Comparison of ENCODE assay signal across 8 mouse cellular contexts in the genomic region with DNA sequence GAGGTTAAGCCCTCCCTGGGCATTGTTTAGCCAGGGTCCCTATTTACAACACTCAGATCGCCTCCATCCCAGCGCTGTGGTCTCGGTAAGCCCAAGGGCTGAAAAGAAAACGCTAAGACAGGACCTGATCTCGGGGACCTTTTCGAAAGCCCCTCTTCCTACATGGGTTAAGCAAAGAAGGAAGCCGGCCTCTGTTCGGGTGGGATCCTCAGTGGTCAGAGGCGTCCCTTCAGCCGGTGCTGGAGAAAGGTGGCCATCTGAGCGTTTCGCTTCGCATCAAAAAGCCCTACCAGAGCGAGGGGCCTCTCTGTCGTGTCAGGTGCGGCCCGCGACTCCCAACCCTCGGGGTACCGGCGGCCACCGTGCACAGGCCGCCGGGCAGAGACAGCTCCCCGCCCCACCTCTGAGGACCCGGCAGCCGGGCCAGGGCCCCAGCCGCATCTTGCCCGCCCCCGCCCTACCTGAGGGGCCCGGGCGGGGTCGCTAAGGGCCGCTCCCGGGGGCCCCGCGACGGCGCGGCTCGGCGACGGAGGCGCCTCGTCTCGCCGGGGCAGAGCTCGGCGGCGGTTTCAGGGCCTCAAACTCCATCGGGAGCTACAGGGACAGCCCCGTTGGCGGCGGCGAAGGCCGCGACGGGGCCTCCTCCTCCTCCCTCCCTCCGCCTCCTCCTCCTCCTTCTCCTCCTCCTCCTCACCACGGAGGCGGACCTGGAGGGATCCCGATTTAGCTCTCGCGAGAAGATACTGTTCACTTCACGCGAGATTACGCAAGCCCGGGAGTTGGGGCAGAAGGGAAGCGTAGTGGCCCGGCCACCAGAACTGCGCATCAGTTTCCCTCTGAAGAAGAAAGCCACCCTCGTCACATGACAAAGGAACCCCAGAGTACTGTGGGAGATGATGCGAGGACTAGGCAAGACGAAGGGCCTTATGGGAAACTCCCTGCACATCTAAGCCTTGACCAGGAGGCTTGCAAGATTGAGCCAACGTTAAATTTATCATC. TPM values are rescaled to one million over a fixed set of nuclear protein-coding genes. Genes with fewer than 3 reads are reported as not detected.
DNase-seq lines count a peak whose midpoint lies in the region; ATAC-seq and TF ChIP-seq lines count a peak whose summit lies in the region.

TSS of gene Rc3h2 (minus strand) at position 598 of the 999 bp plus-strand sequence.

- no peak for TF ChIP-seq RAD21 in CH12.LX (IDR thresholded peaks at IDR 0.05; ENCODE audit: low read depth, low read length)

- dilution Hi-C loops in CH12.LX (cut with MboI; ENCODE audit: extremely low pct_ligation_motif_present, extremely low pct_unique_long_range_greater_than_20kb, low sequenced_read_pairs), result no loop called here

- peak within 1 kb of the TSS; percentile 85 for H3K4me2 ChIP-seq in CH12.LX (ENCODE audit: insufficient read depth, low read depth, poor library complexity, severe bottlenecking)
- peak within 1 kb of the TSS; percentile 61 for H3K4me2 ChIP-seq in forebrain, embryonic 11.5 days (ENCODE audit: low read depth, low read length, severe bottlenecking)
- H3K4me2 ChIP-seq in heart, embryonic 16.5 days (ENCODE audit: low read depth, low read length), result peak within 1 kb of the TSS; percentile 75
- peak within 1 kb of the TSS; percentile 81 for H3K4me2 ChIP-seq in liver, embryonic 15.5 days
- peak within 1 kb of the TSS; percentile 68 for H3K4me2 ChIP-seq in neural tube, embryonic 12.5 days (replicated peaks)

- H3K9me3 ChIP-seq in CH12.LX (replicated peaks; ENCODE audit: low read length), result no peaks in the 10 kb centered on the region
- no peaks in the 10 kb centered on the region for H3K9me3 ChIP-seq in forebrain, embryonic 11.5 days (ENCODE audit: control insufficient read depth, low read length)
- H3K9me3 ChIP-seq in heart, embryonic 16.5 days (replicated peaks; ENCODE audit: control insufficient read depth, low read length), result no peaks in the 10 kb centered on the region
- no peaks in the 10 kb centered on the region for H3K9me3 ChIP-seq in liver, embryonic 15.5 days (replicated peaks)
- H3K9me3 ChIP-seq in neural tube, embryonic 12.5 days, result no peaks in the 10 kb centered on the region

- peaks cover 0 to 36% of the 10 kb centered on the region in 2 experiments; a peak in 2 of 4 replicates for H3K4me1 ChIP-seq in CH12.LX (ENCODE audit: control insufficient read depth in 1 of 2, insufficient read depth in 2 of 2)
- no peaks in the 10 kb centered on the region for H3K4me1 ChIP-seq in forebrain, embryonic 11.5 days (replicated peaks; ENCODE audit: control insufficient read depth, insufficient read depth, low read length)
- peaks cover 5% of the 10 kb centered on the region; the same call in 1 of the 2 replicates for H3K4me1 ChIP-seq in heart, embryonic 16.5 days (ENCODE audit: control insufficient read depth, insufficient read depth, low read length)
- H3K4me1 ChIP-seq in liver, embryonic 15.5 days (replicated peaks), result peaks cover 28% of the 10 kb centered on the region
- peaks cover 6% of the 10 kb centered on the region for H3K4me1 ChIP-seq in neural tube, embryonic 12.5 days

- peak within 1 kb of the TSS; percentile 95 for H3K27ac ChIP-seq in CH12.LX (ENCODE audit: insufficient read depth, low read depth)
- H3K27ac ChIP-seq in forebrain, embryonic 11.5 days (ENCODE audit: low read depth, low read length), result peak within 1 kb of the TSS; percentile 92
- H3K27ac ChIP-seq in heart, embryonic 16.5 days (ENCODE audit: low read length), result peak within 1 kb of the TSS; percentile 95
- H3K27ac ChIP-seq in liver, embryonic 15.5 days (replicated peaks), result peak within 1 kb of the TSS; percentile 97
- peak within 1 kb of the TSS; percentile 89 for H3K27ac ChIP-seq in neural tube, embryonic 12.5 days

- ATAC-seq in forebrain, embryonic 11.5 days (replicated peaks; ENCODE audit: low FRiP score), result peak; percentile 96
- peak; percentile 98 for ATAC-seq in heart, embryonic 16.5 days (replicated peaks; ENCODE audit: extremely low read depth, insufficient read depth, low FRiP score)
- ATAC-seq in liver, embryonic 15.5 days (ENCODE audit: insufficient read depth), result peak; percentile 95
- peak; percentile 99 for ATAC-seq in neural tube, embryonic 12.5 days (ENCODE audit: low FRiP score, low read depth)

- WGBS in forebrain, embryonic 11.5 days, result under 1% methylated on average over 74 of the region's 75 CpGs
- WGBS in heart, embryonic 16.5 days, result under 1% methylated on average over 75 of the region's 75 CpGs
- WGBS in liver, embryonic 15.5 days (ENCODE audit: insufficient replicate concordance), result under 1% methylated on average over 74 of the region's 75 CpGs
- under 1% methylated on average over 73 of the region's 75 CpGs for WGBS in neural tube, embryonic 12.5 days

- no peak for TF ChIP-seq CTCF in CH12.LX (conservative IDR thresholded peaks at IDR 0.05 in 1 of 2, IDR thresholded peaks at IDR 0.05 in 1 of 2; ENCODE audit: low read depth in 2 of 2, low read length in 2 of 2)

- peak within 1 kb of the TSS; percentile 98 for H3K9ac ChIP-seq in CH12.LX (ENCODE audit: insufficient read depth, low read depth)
- H3K9ac ChIP-seq in forebrain, embryonic 11.5 days (ENCODE audit: low read length), result peak within 1 kb of the TSS; percentile 96
- peak within 1 kb of the TSS; percentile 96 for H3K9ac ChIP-seq in heart, embryonic 16.5 days (ENCODE audit: low read length)
- H3K9ac ChIP-seq in liver, embryonic 15.5 days, result peak within 1 kb of the TSS; percentile 99
- peak within 1 kb of the TSS; percentile 99 for H3K9ac ChIP-seq in neural tube, embryonic 12.5 days

- peak; percentile 89 for TF ChIP-seq POLR2A in CH12.LX (IDR thresholded peaks at IDR 0.05; ENCODE audit: low read depth, low read length)

- DNase-seq in CH12.LX (ENCODE audit: extremely low read depth), result peak; percentile 99
- peak; percentile 98 for DNase-seq in c-Kit-positive CD71-positive TER-119-negative erythroid progenitor cells, embryonic 14.5 days (ENCODE audit: low read depth)
- DNase-seq in forebrain, embryonic 11.5 days (ENCODE audit: low spot score), result peak; percentile 95
- DNase-seq in kidney, postnatal 36 days, result peak; percentile 95 to 97
- peak; percentile 99 for DNase-seq in telencephalon, adult 2 months (ENCODE audit: low read depth, low spot score)

- H3K36me3 ChIP-seq in CH12.LX (replicated peaks in 1 of 2; ENCODE audit: control insufficient read depth in 1 of 2, insufficient read depth in 1 of 2, low read length in 1 of 2), result peaks cover under 1 to 9% of the 10 kb centered on the region in 2 experiments
- no peaks in the 10 kb centered on the region for H3K36me3 ChIP-seq in forebrain, embryonic 11.5 days (ENCODE audit: control insufficient read depth, insufficient read depth, low read length)
- peaks cover under 1% of the 10 kb centered on the region; the same call in 1 of the 2 replicates for H3K36me3 ChIP-seq in heart, embryonic 16.5 days (ENCODE audit: control insufficient read depth, insufficient read depth)
- H3K36me3 ChIP-seq in liver, embryonic 15.5 days (replicated peaks), result peaks cover under 1% of the 10 kb centered on the region
- no peaks in the 10 kb centered on the region for H3K36me3 ChIP-seq in neural tube, embryonic 12.5 days

- no peaks in the 10 kb centered on the region for H3K27me3 ChIP-seq in CH12.LX (replicated peaks)
- H3K27me3 ChIP-seq in forebrain, embryonic 11.5 days (ENCODE audit: control insufficient read depth, insufficient read depth, low read length), result no peaks in the 10 kb centered on the region
- no peaks in the 10 kb centered on the region for H3K27me3 ChIP-seq in heart, embryonic 16.5 days (ENCODE audit: control insufficient read depth, insufficient read depth, low read length)
- H3K27me3 ChIP-seq in liver, embryonic 15.5 days, result no peaks in the 10 kb centered on the region
- no peaks in the 10 kb centered on the region for H3K27me3 ChIP-seq in neural tube, embryonic 12.5 days (replicated peaks)

- TF ChIP-seq EP300 in CH12.LX (IDR thresholded peaks at IDR 0.05; ENCODE audit: low read length), result no peak

- in situ Hi-C loops in CH12.LX (cut with MboI; ENCODE audit: low pct_ligation_motif_present, low pct_unique_long_range_greater_than_20kb, low sequenced_read_pairs), result no loop called here

- peak within 1 kb of the TSS; percentile 68 to 88 (median 81) for H3K4me3 ChIP-seq in CH12.LX (replicated peaks in 1 of 3; ENCODE audit: low read depth in 2 of 3, low read length in 2 of 3, poor library complexity in 1 of 3)
- H3K4me3 ChIP-seq in forebrain, embryonic 11.5 days (ENCODE audit: low read depth, low read length), result peak within 1 kb of the TSS; percentile 82
- peak within 1 kb of the TSS; percentile 84 for H3K4me3 ChIP-seq in heart, embryonic 16.5 days (ENCODE audit: low read length)
- H3K4me3 ChIP-seq in liver, embryonic 15.5 days (replicated peaks), result peak within 1 kb of the TSS; percentile 100
- H3K4me3 ChIP-seq in neural tube, embryonic 12.5 days, result peak within 1 kb of the TSS; percentile 98

- peaks cover 25% of the 10 kb centered on the region for H3K79me2 ChIP-seq in CH12.LX (replicated peaks; ENCODE audit: control insufficient read depth, extremely low read depth, insufficient read depth, poor library complexity, severe bottlenecking)

TF ChIP-seq in CH12.LX, 34 proteins besides CTCF, POLR2A, EP300 and RAD21 (continues in another document):
- TF ChIP-seq HCFC1 (IDR thresholded peaks at IDR 0.05; ENCODE audit: low read depth, low read length) (peak; percentile 79), ZNF384 (IDR thresholded peaks at IDR 0.05; ENCODE audit: low read depth, low read length) (no peak), CHD2 (IDR thresholded peaks at IDR 0.05; ENCODE audit: low read length) (peak; percentile 99), MAX (IDR thresholded peaks at IDR 0.05; ENCODE audit: low read length) (peak; percentile 71; the same call in 1 of the 2 replicates), IRF4 (IDR thresholded peaks at IDR 0.05; ENCODE audit: low read depth, low read length) (peak; percentile 59; the same call in 1 of the 2 replicates), NRF1 (IDR thresholded peaks at IDR 0.05; ENCODE audit: low read depth, low read length) (peak; percentile 68), SIN3A (IDR thresholded peaks at IDR 0.05; ENCODE audit: low read length) (peak; percentile 71), USF1 (IDR thresholded peaks at IDR 0.05; ENCODE audit: low read depth, low read length) (peak; percentile 86), JUN (IDR thresholded peaks at IDR 0.05; ENCODE audit: insufficient read depth, low read depth, low read length) (no peak), SMC3 (IDR thresholded peaks at IDR 0.05; ENCODE audit: low read depth, low read length) (no peak), RCOR1 (conservative IDR thresholded peaks at IDR 0.05; ENCODE audit: low read depth, low read length) (peak; percentile 100)

RNA-seq across cellular contexts. Expression of gene Rc3h2, which starts in this region (rescaled TPM):
- 6.2 and 8.0 TPM in 2 replicates for total RNA-seq in CH12.LX (2012; rRNA removed)
- 7.9 and 10.1 TPM in 2 replicates for total RNA-seq in CH12.LX (2014; rRNA removed)
- polyA plus RNA-seq in CH12.LX (2012; ENCODE audit: insufficient read length, low read depth), result 4.2 and 5.7 TPM in 2 replicates
- polyA plus RNA-seq in forebrain, embryonic 11.5 days (2014; fragmentation: Nextera tagmentation; extraction: Ambion mirVana), result 26.7 and 31.1 TPM in 2 replicates
- 9.1 and 9.3 TPM in 2 replicates for polyA plus RNA-seq in heart, embryonic 16.5 days (2015; fragmentation: Nextera tagmentation; extraction: Ambion mirVana)
- 3.8 and 5.3 TPM in 2 replicates for polyA plus RNA-seq in liver, embryonic 15.5 days (2015; fragmentation: Nextera tagmentation; extraction: Ambion mirVana)
- 31.5 and 31.9 TPM in 2 replicates for polyA plus RNA-seq in neural tube, embryonic 12.5 days (2016; fragmentation: Nextera tagmentation; extraction: Ambion mirVana)

Comparison
In these comparisons a context has a peak if more than half of its experiments do, and no peak if none do; other contexts are left out.
1. Peak in every context shown above with its lines: DNase-seq, ATAC-seq, H3K4me3 ChIP-seq and H3K27ac ChIP-seq.